Mouse (Mus musculus) cerebellum, adult 2 months (tissue): Measurements from ENCODE around the gene Nat10.

Experiments used
- CTCF ChIP-seq: fragments of 200-500 bp; IDR thresholded peaks from 2 replicates; pipeline ENCODE4 v1.5.1; 2011; ENCODE audit warnings: low read depth, mild to moderate bottlenecking, control low read depth, low read length, moderate library complexity, borderline replicate concordance; ENCODE audit not compliant: insufficient read depth
- POLR2A ChIP-seq: fragments of 200-500 bp; IDR thresholded peaks from 2 replicates; pipeline ENCODE4 v1.6.1; 2011; ENCODE audit warnings: low read length, control low read depth, borderline replicate concordance; ENCODE audit not compliant: insufficient read depth

DNA sequence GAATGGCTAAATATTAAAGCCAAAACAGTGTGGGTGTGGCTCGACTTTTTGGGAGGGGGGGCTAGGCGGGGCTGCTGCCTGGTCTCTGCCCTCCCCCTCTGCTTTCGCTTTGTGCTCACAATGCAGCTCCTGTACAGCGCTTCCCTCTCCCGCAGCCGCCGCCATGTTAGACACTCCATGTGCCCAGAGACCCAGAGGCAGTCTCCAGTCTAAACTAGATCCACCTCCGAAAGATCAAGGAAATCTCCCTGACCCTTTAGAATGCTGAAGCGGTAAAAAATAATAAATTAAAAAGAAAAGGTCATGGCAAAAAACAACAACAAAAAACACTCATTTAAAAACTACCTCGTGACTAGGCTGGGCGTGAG is 34.8 kb upstream of the Nat10 start:
- TF ChIP-seq CTCF, result no peak
- TF ChIP-seq POLR2A, result no peak
